Mouse (Mus musculus): ENCODE data around the gene Sapcd1.

Sapcd1 gene

DNA sequence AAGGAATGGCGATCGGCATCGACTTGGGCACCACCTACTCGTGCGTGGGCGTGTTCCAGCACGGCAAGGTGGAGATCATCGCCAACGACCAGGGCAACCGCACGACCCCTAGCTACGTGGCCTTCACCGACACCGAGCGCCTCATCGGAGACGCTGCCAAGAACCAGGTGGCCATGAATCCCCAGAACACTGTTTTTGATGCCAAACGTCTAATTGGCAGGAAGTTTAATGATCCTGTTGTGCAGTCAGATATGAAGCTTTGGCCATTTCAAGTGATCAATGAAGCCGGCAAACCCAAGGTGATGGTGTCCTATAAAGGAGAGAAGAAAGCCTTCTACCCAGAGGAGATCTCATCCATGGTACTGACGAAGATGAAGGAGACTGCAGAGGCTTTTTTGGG is 50.8 kb downstream of the Sapcd1 start:
- no peak for DNase-seq
